Mouse (Mus musculus) erythroblast, embryonic 14.5 days (primary cell): Measurements from ENCODE around the gene Fam129a.

Source experiments
- GATA1 ChIP-seq: IDR thresholded peaks from 2 replicates; pipeline ENCODE4 v1.6.1; 2012; ENCODE audit warnings: low read length, inconsistent platforms, mixed read lengths
- TAL1 ChIP-seq: IDR thresholded peaks from 3 replicates; pipeline ENCODE4 v1.6.1; 2012; ENCODE audit warnings: low read length, inconsistent platforms, mixed read lengths

GRCm38 (mm10) chr1:151638770-151639169 lies 67.8 kb downstream of the Fam129a start:
- TF ChIP-seq TAL1: no peak
- no peak for TF ChIP-seq GATA1
